Mouse (Mus musculus): Measurements from ENCODE around the gene Atg101. TPM values are rescaled to one million over a fixed set of nuclear protein-coding genes. Genes with fewer than 3 reads are reported as not detected.

Atg101 gene
- polyA plus RNA-seq, 1 experiment from 2014 or later: 31.7 TPM

- Histone ChIP-seq H3K27me3 (no peaks in the 10 kb centered on the region), H3K36me3 (no peaks in the 10 kb centered on the region)
These were observed 44.9 kb downstream of the Atg101 start for GRCm38 (mm10) chr15:101328876-101329563.

DNA sequence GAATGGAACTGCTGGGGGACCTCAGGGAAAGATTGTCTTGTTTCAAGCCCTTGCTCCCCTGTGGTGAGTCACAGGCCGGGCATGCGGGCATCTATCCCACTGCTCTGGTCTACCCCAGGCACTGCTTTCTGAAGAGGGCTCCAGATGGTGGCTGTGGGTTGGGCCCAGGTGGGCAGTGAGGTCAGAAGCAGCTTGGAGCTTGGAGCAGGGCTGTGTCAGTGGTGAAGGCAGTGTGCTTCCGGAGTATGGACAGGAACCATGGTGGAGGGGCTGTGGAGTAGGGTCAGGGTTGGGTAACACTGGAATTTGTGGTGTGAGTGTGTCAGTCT, 45.5 kb downstream of the Atg101 start:
- 58% methylated on average over 3 of the region's 3 CpGs for WGBS (ENCODE audit: insufficient replicate concordance)
- H3K27ac ChIP-seq: no peak overlapping the region
- ATAC-seq (ENCODE audit: low read depth): no peak

More at GRCm38 (mm10) chr15:101328876-101329563, 44.9 kb downstream of the Atg101 start:
- H3K4me3 ChIP-seq (replicated peaks): no peak overlapping the region
- H3K27ac ChIP-seq: no peak overlapping the region
- no peak overlapping the region for H3K4me2 ChIP-seq
- DNase-seq: no peak
- no peaks in the 10 kb centered on the region for H3K9me3 ChIP-seq (replicated peaks)
- H3K4me1 ChIP-seq (replicated peaks): no peaks in the 10 kb centered on the region
- 50% methylated on average over 3 of the region's 3 CpGs for WGBS (ENCODE audit: insufficient replicate concordance)
- ATAC-seq (ENCODE audit: low read depth): no peak
- H3K9ac ChIP-seq: no peak overlapping the region

GRCm38 (mm10) chr15:101331090-101331489, 47.0 kb downstream of the Atg101 start:
- DNase-seq (no peak), ATAC-seq (ENCODE audit: low read depth) (no peak)
- Histone ChIP-seq H3K27me3 (peaks cover under 1% of the 10 kb centered on the region; the same call in 1 of the 2 replicates), H3K9me3 (replicated peaks) (no peaks in the 10 kb centered on the region), H3K4me3 (replicated peaks) (no peak overlapping the region), H3K4me1 (replicated peaks) (peaks cover 3% of the 10 kb centered on the region), H3K4me2 (no peak overlapping the region), H3K9ac (no peak overlapping the region), H3K36me3 (no peaks in the 10 kb centered on the region), H3K27ac (no peak overlapping the region)
- WGBS (ENCODE audit: insufficient replicate concordance): 53% methylated on average over 4 of the region's 4 CpGs

More for the DNA sequence above, 45.5 kb downstream of the Atg101 start:
- no peaks in the 10 kb centered on the region for H3K27me3 ChIP-seq
- no peak overlapping the region for H3K4me3 ChIP-seq (replicated peaks)
- no peaks in the 10 kb centered on the region for H3K9me3 ChIP-seq (replicated peaks)
- H3K4me2 ChIP-seq: no peak overlapping the region
- H3K36me3 ChIP-seq: no peaks in the 10 kb centered on the region
- no peak overlapping the region for H3K9ac ChIP-seq
- no peak for DNase-seq
- H3K4me1 ChIP-seq (replicated peaks): no peaks in the 10 kb centered on the region

GRCm38 (mm10) chr15:101332370-101332769, 48.3 kb downstream of the Atg101 start:
- Histone ChIP-seq H3K27ac (no peak overlapping the region), H3K4me2 (no peak overlapping the region), H3K36me3 (no peaks in the 10 kb centered on the region), H3K4me3 (replicated peaks) (no peak overlapping the region), H3K4me1 (replicated peaks) (peaks cover 12% of the 10 kb centered on the region), H3K9me3 (replicated peaks) (no peaks in the 10 kb centered on the region), H3K9ac (no peak overlapping the region), H3K27me3 (peaks cover 6% of the 10 kb centered on the region; the same call in 1 of the 2 replicates)
- DNase-seq (no peak), ATAC-seq (ENCODE audit: low read depth) (no peak)
- WGBS (ENCODE audit: insufficient replicate concordance): 56% methylated on average over 4 of the region's 4 CpGs

DNA sequence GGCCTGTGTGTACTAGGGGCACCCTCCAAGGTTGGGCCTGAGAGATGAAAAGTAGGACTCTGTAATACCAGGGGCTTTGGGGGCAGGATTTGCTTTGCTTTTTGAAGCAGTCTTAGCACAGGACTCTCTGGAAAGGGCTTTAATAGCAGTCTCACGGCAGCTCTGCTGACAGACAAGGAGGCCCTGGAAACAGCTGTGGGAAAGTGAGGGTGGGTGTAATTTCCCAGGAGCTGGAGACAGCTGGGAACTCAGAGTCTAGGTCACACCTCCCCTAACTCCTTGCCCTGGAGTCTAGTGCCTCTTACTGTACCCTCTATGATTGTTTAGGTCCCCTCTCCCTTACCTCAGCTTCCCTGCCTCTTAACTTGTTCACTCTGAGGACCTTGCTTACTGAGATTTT, 49.1 kb downstream of the Atg101 start:
- no peaks in the 10 kb centered on the region for H3K9me3 ChIP-seq (replicated peaks)
- no peaks in the 10 kb centered on the region for H3K36me3 ChIP-seq
- H3K27me3 ChIP-seq: peaks cover 6% of the 10 kb centered on the region; the same call in 1 of the 2 replicates
- 15% methylated on average over 1 of the region's 1 CpGs for WGBS (ENCODE audit: insufficient replicate concordance)
- no peak overlapping the region for H3K27ac ChIP-seq
- H3K9ac ChIP-seq: no peak overlapping the region
- no peak for ATAC-seq (ENCODE audit: low read depth)
- DNase-seq: no peak
- no peak overlapping the region for H3K4me3 ChIP-seq (replicated peaks)
- H3K4me2 ChIP-seq: no peak overlapping the region
- peaks cover 13% of the 10 kb centered on the region for H3K4me1 ChIP-seq (replicated peaks)

- H3K4me3 ChIP-seq (replicated peaks): no peak overlapping the region
- H3K36me3 ChIP-seq: no peaks in the 10 kb centered on the region
- H3K9ac ChIP-seq: no peak overlapping the region
- H3K27ac ChIP-seq: no peak overlapping the region
- DNase-seq (no peak), ATAC-seq (ENCODE audit: low read depth) (no peak)
- peaks cover 13% of the 10 kb centered on the region for H3K4me1 ChIP-seq (replicated peaks)
- no peak overlapping the region for H3K4me2 ChIP-seq
- peaks cover 6% of the 10 kb centered on the region; the same call in 1 of the 2 replicates for H3K27me3 ChIP-seq
- H3K9me3 ChIP-seq (replicated peaks): no peaks in the 10 kb centered on the region
- 19% methylated on average over 4 of the region's 4 CpGs for WGBS (ENCODE audit: insufficient replicate concordance)
These were observed 49.6 kb downstream of the Atg101 start for GRCm38 (mm10) chr15:101333648-101334047.

DNA sequence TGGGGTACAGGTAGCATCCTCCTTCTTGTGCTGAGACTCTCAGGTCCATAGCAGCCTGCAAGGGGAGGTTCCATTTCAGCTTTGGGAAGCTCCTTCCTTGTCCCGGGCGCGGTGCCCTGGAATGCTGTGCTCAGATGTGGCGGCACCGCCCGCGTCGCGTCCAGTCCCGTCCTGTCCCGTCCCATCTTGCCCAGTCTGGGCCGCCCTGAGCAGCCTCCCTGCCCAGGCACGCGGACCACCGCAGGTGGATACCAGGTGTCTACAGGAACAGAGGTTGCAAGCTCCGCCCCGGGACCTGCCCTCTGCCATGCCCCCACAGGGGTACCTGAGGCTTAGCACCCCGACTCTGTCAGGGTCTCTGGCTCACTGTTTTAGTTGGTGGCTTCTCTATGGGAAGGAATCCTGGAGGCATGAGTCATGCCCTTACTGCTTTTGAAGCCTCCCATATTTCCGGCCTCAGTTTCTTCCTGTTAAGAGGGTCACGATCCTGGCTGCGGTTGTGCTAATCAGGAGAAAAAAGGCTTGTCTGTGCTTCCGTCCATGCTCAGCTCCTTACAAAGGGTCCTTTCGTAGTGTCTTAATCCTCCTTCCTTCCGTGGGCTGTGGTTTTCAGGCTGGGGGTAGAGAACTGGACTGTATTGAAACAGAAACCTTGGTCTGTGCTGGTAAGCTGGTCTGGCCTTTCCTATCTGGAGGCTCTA, 52.6 kb downstream of the Atg101 start:
- DNase-seq: no peak
- H3K4me1 ChIP-seq (replicated peaks): peaks cover 13% of the 10 kb centered on the region
- peak overlapping the region; percentile 37; the same call in 1 of the 2 replicates for H3K4me2 ChIP-seq
- no peak overlapping the region for H3K4me3 ChIP-seq (replicated peaks)
- peak overlapping the region; percentile 15; the same call in 1 of the 2 replicates for H3K27ac ChIP-seq
- WGBS (ENCODE audit: insufficient replicate concordance): 14% methylated on average over 24 of the region's 24 CpGs
- ATAC-seq (ENCODE audit: low read depth): peak; percentile 37
- no peaks in the 10 kb centered on the region for H3K9me3 ChIP-seq (replicated peaks)
- no peaks in the 10 kb centered on the region for H3K36me3 ChIP-seq
- H3K9ac ChIP-seq: no peak overlapping the region
- H3K27me3 ChIP-seq: peaks cover 6% of the 10 kb centered on the region; the same call in 1 of the 2 replicates

DNA sequence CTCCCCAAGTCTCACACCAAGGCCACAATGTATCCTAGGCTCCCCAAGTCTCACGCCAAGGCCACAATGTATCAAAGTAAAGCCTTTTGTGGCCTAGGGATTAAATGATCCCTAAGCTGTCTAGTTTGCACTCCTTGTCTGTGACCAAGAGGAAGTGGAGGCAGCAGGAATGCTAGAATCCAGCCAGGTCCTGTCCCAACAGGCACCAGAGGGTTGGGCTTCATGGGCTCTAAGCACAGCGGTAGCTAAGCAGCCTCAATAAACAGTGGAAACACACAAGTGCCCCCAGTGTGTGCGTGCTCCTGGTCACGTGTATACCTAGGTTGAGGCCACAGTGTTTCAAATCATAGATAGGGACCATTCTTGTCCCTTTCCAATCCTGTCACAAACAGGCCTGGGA, 54.3 kb downstream of the Atg101 start:
- DNase-seq (no peak), ATAC-seq (ENCODE audit: low read depth) (no peak)
- Histone ChIP-seq H3K9me3 (replicated peaks) (no peaks in the 10 kb centered on the region), H3K36me3 (no peaks in the 10 kb centered on the region), H3K9ac (no peak overlapping the region), H3K4me1 (replicated peaks) (peaks cover 13% of the 10 kb centered on the region), H3K27ac (no peak overlapping the region), H3K4me3 (replicated peaks) (no peak overlapping the region), H3K4me2 (no peak overlapping the region), H3K27me3 (peaks cover 6% of the 10 kb centered on the region; the same call in 1 of the 2 replicates)
- whole genome bisulfite sequencing (ENCODE audit: insufficient replicate concordance): 61% methylated on average over 4 of the region's 4 CpGs

DNA sequence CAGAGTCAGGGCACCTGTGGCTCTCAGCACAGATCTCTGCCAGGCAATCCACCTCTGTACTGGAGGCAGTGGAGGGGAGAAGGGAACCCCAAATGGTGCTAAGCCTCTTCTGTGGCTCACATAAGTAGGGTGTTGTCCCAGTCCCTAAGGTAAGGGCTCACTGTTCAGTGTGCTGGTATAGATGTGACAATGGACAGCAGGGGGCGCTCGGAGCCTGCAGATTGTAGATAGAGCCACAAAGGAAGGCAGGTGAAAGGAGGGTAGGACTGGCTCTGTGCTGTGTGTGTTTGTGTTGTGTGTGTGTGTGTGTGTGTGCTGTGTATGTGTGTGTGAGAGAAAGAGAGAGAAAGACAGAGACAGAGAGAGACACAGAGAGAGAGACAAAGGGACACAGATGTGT, 55.5 kb downstream of the Atg101 start:
- WGBS (ENCODE audit: insufficient replicate concordance): 0% methylated on average over 2 of the region's 2 CpGs
- H3K9me3 ChIP-seq (replicated peaks): no peaks in the 10 kb centered on the region
- ATAC-seq (ENCODE audit: low read depth) (peak; percentile 45; the same call in 1 of the 2 replicates), DNase-seq (peak; percentile 37)
- H3K27me3 ChIP-seq: peaks cover 6% of the 10 kb centered on the region; the same call in 1 of the 2 replicates
- peaks cover 13% of the 10 kb centered on the region for H3K4me1 ChIP-seq (replicated peaks)
- no peak overlapping the region for H3K9ac ChIP-seq
- H3K4me2 ChIP-seq: no peak overlapping the region
- no peak overlapping the region for H3K4me3 ChIP-seq (replicated peaks)
- no peaks in the 10 kb centered on the region for H3K36me3 ChIP-seq
- no peak overlapping the region for H3K27ac ChIP-seq
